Mouse (Mus musculus) mouse trophoblast stem cell (cell line): ENCODE measurements around the gene Mms19.

Experiments used
- in situ Hi-C, 2 experiments: fragments of 300-500 bp; cut with MseI, MboI; formaldehyde crosslinking; loops; 2 replicates in 1 of 2; 3 replicates in 1 of 2; pipeline ENCODE4 v1.15.1; 2025

Mms19 gene

DNA sequence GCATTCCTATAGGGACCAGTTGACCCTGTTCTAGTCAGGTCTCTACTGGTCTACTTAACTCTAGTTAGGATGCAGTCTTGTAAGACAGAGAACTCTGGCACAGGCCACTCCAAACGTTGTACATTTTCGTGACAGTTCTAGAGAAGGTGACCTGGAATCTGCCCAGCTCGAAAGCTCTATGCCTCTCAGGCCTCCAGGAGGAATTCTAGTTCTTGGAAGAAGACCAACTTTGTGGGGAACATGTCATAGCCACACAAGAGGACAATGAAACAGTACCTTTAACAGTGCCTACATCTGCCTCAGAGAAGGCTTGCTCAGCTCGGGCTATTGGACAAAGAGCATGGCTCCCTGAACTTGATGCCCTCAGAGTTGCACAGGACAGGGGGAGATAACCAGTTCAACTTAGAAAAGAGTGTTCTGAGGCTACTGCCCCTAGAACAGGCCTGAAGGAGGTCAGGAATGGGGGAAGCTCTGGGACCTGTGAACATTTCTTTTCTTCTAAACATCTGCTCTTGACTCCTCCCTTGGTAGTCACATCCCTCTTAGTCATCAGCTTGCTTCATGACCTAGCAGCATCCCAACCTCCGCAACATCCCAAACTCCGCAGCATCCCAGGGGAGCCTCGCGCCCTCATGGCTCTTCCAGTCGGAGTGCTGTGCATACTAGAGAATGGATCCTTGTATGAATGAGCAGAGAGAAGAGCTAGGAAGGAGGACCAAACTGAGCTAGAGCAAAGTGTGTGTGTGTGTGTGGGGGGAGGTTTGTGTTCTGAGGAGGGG, 18.0 kb upstream of the Mms19 start:
- in situ Hi-C loops, result no loop called here

DNA sequence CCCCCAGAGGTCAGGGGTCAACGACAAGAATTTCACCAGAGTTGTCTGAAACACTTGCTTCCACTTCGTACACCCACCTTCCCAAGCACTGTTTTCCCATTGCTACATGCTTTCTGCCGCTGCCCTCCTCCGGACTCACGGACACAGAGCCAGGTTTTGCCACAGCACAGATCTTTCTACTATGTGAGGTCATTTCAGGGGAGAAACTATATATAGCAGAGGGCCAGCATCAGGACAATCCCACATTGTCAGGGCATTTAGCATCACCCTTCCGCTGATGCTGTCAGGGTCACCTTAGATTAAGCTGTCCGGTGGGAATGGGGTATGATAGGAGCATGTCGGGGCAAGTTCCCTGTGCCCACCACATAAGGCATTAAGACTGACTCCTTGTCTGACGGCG, 16.1 kb upstream of the Mms19 start:
- in situ Hi-C loops, result no loop called here

DNA sequence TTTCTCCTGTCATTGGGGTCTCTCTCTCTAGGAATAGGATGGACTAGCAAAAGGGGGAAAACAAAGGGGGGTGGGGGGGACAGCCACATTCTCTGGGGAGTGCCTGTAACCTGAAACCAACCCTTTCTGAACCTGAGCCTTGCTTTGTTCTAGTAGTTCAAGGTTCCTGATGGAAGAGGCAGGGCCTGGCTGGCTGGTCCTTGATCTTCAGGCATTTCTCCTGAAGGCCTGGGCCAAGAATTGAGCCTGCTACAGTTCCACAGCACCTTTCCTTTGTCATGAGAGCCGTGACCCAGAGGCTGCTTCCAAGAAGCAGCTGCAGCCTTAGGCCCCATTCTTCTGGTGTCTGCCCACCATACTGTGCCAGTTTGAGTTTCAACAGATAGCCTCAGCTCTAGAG, 14.5 kb upstream of the Mms19 start:
- in situ Hi-C loops, result no loop called here

DNA sequence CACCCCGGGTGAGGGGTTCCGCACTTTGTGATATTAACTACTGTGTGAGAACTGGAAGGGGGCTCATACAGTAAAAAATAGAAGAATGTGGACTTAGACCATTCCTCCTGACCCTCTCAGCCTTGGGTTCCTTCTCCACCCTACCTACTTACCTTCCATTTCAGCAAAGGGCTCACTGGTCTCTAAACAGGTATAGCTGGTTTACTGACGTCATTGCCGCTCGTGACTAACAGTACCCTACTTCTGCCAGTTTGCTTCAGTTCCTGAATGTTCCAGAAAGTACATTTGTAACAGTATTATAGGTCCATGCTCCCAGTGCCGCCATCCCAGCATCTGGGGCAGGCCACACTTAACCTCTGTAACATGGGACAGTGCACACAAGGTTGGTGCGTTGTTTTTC, 13.1 kb upstream of the Mms19 start:
- in situ Hi-C loops, result no loop called here

DNA sequence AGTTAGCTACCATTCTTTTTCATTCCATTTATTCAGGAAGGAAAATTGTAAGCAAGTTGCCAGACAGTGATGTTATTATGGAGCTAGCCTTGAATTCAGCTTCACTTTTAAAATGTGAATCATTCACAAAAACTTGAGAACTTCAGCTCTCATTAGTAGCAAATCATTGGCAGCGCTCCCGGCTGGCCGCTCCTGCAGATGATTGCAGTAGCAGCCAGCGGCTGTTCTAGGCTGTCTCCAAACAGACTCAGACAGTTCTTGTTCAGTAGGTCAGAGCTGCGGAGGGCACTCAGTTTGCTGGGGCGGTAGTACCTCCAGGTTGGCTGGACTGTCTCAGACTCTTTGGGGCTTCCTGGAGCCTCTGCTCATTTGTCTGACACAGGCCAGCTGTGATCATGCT, 12.5 kb upstream of the Mms19 start:
- in situ Hi-C loops, result no loop called here

DNA sequence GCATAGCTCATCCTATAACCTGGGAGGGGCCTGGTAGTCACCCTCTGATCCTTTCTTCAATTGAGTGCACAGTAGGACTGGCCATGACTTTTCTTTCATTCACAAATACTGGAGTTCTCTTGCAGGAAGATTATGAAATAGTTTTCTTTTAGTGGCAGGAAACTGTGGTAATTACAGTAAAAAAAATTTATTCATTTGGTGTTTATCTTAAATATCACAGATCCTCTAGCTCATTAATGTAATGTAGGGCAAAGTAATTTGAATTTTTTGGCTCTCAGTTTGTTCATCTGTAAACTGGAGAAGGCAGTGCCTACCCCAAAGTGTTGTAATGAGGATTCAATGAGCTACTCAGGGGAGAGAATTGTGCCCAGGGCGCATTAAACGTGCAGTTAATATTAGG, 12.0 kb upstream of the Mms19 start:
- in situ Hi-C loops, result no loop called here

DNA sequence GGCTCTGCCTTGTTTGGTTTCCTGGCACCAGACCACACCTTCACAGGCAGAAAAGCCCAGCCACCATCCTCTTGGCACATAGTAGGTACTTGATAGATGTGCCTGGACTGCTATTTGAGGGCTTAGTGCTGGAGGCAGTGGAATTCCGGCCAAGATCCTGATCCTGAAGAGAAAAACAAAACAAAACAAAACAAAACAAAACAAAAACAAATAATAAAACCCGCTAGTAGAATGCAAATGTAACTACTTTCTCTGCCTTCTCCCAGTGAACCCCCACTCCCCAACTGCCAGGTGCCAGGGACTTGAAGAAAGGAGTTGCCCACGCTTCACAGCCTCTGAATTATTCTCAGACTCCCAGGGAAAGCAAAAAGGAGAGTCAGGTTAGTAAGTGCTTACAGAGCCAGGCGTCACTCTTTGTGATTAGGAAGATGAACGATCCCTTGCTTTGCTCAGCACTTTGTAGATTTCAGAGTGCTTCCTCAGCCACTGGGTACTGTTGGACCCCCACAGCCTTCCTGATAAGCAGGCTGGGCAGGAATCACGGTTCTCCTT, 11.0 kb upstream of the Mms19 start:
- in situ Hi-C loops, result no loop called here

DNA sequence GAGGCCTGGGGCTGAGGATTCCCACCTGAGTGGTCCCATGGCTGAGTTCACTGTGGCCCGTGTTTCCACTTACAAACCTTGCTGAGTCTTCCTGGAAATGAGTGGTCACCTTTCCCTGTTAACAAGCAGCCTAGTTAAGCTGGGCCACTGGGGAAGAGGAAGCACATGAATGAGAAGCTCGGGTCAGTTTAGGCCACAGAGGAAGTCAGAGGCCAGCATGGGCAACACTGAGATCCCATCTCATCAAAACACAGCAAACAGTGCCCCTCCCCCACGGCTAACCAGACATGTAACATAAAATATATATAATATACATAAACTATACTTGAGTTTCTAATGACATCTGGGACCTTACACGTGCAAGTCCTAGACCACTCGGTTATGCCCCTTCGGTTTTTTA, 8.9 kb upstream of the Mms19 start:
- in situ Hi-C loops, result no loop called here

DNA sequence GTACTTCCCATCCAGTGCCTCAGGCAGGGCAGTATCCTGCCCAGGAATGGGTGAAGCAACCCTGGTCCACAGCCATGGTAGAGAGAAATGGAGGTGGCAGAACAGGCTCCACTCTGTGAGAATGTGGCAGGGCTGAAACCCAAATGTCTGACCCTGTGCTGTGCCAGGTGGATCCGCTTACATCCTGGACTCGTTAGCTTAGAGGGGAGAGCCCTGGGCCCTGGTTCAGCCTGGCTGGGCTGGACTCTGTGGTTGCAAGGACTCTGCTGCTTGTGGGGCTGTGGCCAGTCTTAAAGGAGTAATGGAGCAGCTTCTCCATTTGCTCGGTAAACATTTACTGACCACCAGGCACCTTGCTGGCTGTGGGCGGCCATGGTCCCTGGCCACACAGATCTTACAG, 6.2 kb upstream of the Mms19 start:
- in situ Hi-C loops, result no loop called here

DNA sequence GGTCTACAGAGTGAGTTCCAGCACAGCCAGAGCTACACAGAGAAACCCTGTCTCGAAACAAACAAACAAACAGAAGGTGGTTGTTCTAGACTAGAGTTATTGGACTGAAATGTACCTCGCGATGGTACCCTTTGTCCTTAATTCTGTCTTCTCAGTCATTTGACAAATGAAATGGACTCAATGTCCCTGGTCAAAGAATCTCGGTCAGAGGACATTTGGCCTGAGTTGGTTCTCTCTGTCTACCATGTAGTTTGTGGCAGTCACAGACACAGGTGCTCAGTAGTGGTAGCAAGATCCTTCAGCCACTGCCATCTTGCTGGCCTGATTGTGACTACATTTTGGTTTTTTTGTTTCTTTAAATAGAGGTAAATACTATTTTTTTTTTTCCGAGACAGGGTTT, 5.0 kb upstream of the Mms19 start:
- in situ Hi-C loops, result no loop called here

DNA sequence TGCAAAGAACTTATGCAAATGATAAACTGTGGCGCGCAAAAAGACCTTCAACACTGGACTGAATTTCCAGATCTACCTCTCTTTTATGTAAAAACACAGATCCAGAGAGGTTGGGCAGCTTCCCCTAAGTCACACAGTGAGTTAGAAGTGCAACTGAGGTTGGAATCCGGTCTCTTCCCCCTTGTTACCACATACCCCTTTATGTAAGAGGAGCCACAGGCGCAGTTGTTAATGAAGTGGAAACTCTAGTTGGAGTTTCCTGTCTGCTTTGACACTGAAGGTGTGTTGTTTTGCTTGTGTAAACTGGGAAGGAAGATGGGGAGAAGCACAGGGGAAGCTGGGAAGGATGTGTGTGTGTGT, 1.8 kb upstream of the Mms19 start:
- in situ Hi-C loops, result no loop called here

DNA sequence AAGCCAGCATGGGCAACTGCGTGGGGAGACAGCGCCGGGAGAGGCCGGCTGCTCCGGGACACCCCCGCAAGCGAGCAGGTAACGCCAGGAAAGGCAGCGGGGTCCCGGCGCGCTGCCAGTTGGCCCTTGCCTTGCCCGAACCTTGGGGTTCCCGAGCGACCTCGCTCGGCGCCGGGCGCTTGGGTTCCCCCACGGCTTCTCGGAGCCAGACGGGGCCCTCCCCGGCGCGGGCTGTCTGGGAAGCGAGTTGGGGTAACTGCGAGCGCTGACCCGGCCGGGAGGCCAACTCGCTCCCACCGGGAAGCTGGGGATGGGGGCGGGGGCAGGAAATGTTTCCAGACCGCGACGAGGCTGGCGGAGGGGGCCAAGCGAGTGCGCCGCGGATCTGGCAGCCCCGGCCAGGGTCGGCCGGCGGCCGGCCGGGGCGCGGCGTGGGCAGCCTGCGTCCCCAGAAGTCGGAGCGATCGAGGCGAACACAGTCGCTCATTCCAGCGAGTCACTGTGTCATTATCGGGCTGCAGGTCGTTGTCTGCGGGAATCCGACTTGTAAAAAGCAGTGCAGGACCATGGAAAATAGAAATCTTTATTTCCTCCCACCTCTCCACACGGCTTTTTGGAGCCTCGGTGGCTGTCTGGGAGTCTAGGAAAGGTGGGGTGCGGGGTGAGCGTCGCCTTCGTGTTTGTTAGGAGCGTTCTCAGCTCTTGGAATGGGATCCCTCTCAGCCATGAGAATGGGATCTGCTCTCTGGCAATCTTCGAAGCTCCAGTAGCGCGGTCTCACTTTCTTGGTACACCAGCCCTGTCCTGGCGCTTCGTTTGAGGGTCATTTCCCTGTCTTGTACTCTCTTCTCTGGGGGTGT, 1.2 kb upstream of the Mms19 start:
- in situ Hi-C loops, result no loop called here

DNA sequence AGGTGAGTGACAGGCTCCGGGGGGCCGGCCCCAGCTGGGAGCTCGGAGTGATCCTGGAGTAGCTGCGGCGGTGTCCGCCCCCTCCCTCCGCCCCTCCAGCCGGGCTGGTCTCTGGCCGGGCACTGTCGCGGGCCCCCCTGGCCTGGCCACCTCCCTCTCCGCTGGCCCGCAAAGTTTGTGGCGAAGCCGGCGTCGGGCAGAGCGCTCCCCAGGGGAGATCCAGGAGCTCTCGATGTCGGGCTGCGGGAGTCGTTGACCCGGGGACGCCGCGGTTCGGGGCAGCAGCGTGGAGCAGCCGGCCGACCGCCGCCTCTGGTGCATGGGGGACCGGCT, 604 bp upstream of the Mms19 start, which contains the start of gene Ubtd1:
Gene Ubtd1 (plus strand): TSS at position 169 of the 333 bp plus-strand sequence.
- in situ Hi-C loops, result no loop called here

DNA sequence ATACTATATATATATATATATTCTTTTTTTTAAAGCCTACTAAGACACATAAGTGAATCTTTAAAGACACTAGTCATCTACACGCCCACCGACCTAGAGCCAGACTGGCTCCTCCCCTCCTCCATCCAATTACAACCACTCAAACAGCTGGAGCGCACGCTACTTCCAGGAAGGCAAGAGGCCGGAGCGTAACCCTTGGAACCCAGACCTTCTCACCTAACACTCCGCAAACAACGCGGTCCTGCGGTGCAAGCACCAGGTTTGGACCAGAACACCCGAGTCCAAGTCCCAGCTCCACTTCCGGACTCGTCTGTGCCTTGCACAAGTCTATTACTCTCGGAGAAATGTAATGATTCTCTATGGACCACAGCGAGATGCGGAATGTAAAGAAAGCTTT, 537 bp downstream of the Mms19 start:
- in situ Hi-C loops, result no loop called here

DNA sequence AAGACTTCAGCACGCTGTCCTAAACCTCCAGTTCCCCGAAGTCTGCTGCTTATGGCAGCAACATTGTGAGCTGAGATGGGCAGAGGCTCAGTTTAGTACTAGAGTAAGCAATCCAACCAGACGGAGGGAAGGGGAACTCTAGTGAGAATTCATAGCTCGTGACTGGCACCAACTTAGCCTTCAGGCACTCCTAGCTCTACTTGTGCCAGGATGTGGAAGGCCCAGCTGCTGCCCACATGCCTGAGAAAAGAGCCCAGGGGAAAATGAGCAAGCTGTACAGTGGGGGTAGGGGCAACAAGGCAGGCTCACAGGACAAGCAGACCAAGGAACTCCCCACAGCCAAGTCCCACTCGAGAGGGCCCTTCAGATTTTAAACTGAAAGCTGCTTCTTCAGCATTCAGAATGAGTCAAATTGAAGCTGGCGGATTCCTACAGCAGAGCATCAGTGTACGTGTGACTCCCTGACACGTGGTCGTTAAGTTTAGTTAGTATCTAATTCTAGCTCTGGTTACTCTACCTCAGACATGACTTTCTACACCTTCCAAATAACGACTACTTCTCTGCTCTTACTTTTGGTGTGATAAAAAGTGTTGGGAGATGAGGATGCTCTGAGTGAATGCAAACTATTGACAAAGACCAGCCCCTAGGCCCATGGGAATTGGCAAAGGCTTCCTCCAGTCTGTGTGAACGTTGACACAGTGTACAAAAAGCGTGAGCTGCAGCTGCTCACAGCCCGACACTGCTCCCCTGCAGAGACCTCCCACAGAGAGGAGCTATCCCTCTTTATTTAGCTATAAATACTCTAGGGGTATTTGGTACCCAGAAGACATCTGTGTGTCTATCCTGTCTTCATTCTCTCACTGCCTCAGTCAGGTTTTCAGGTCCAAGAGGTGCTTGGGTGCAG, 6.8 kb downstream of the Mms19 start:
- in situ Hi-C loops, result no loop called here

DNA sequence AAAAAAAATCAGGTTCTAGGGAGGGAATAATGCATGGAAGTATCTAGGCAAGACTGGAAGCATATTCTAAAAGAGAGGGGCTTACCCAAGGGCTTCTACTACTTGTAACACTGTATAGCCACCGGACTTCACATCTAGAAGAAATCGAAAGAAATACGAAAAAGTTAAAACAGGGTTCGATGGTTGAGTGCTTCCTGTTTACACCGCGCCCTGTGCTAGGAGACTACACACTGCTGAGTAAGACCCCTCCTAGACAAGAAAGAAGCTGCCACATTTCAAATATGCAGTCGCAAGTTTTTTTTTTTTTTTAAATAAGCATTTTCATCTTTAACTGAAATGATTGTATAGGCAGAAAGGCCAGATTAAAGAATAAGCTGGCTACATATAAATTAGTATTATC, 11.3 kb downstream of the Mms19 start:
- in situ Hi-C loops, result no loop called here

DNA sequence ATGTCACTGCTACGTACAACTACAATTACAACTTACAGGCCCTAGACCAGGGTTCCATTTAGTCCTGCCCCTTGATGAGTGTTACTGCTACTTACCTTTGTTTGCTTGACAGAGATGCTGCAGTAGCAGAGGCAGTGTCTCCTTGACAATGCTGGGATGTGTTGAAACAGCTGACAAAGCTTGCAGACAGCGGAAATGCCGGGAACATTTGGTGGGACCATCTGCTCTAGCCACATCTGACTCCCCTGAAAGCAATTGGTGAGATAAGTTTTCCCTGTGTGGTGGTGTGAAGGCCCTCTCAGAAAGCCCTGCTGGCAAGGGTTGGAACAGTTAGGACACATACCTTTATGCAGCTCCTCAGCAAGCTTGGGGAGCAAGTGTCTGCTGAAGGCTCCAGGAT, 27.4 kb downstream of the Mms19 start:
- in situ Hi-C loops, result no loop called here

DNA sequence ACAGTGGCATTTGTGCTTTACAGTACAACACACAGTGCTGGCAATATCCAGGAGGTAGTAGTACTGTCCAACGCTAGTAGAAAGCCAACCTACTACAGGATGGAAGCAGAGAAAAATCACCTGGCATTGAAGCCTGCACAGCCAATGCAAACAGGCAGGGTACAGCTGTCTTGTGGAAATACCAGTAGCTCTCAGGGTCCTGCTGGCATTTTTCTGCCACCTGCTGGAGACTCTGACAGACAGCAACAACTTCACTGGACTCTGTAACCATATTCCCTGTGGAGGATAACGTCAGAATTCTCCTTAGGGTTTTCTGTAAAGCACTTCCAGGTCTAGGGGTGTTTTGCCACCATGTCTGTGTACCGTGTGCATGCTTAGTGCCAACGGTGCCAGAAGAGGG, 28.7 kb downstream of the Mms19 start:
- in situ Hi-C loops, result no loop called here

DNA sequence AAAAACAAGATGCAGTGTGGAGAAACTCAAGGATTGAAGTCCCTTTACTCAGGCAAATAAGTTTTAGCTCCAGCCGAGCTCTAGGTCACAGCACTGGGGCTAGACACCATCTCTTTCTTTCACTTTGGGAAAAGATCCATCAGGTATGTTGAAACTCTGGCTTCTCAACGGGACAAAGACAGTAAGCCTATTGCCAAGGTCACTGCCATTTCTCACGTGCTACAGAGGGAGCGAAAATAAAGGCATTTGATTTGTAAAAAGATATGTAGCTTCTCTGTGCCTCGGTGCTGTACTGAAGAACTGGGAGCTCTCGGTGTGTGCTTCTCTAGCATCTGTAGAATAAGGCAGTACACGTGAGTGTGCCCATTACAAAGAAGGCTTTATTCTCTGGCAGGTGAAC, 37.1 kb downstream of the Mms19 start:
- in situ Hi-C loops, result no loop called here

DNA sequence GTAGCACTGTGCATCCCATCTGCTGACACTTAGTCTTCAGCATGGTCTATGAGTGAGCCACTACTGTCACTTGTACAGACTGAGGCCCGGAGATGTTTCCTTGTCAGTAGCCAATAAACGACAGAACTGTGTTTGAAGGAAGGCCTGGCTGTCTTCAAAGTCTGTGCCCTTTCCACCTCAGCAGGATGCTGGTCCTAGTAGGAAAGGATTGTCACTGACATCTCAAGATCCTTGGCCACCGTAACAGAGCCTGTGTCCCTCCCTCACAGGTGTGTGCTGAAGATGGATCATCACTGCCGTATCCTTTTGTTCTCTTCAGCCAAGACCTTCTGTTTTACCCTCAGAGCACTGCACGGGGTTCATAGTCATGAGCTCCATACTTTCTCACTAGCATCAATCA, 42.4 kb downstream of the Mms19 start:
- in situ Hi-C loops, result no loop called here

DNA sequence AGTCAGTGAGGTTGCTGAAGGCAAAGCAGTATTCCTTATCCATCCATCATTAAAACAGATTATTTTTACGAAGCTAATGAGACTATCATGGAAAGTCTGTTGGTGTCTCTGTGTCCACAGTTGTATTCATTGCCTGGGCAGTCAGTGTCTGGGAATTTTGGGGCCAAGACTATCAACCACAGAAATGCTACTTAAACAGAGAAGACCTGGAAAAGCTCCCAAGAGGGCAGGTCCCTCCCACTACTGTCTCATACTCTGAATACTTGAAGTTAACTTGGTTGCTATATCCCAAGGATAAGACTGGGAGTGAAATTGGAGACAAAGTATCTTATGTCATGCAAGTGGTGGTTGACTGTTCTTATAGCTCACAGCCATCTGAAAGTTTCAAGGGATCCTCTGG, 45.0 kb downstream of the Mms19 start:
- in situ Hi-C loops, result no loop called here

DNA sequence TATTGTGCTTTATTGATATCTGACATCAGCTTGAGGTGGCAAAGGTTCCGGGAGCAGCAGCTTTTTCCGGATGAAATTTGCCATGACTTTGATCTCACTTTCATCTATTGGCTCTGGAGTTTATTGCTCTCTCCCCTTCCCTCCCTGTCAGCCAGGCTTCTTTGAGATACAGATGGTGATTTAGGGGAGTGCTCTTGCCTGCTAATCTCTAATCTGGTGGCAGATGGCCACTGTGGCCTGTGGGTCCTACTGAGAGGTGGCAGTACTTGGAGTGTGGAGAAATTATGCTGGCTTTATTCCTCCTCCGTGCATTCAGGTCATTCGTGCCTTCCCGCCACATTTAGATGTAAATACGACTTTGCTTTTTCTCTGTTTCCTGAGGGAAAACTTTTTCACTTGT, 46.8 kb downstream of the Mms19 start:
- in situ Hi-C loops, result no loop called here
